Mouse (Mus musculus): ENCODE measurements around the gene Hrct1. TPM values are rescaled to one million over a fixed set of nuclear protein-coding genes. Genes with fewer than 3 reads are reported as not detected.

Gene Hrct1
- polyA plus RNA-seq, 1 experiment from 2014 or later, result 0.29 TPM

- Histone ChIP-seq H3K4me1 (ENCODE audit: control insufficient read depth, insufficient read depth, low read length) (no peaks in the 10 kb centered on the region; the same call in 1 of the 2 replicates), H3K27ac (ENCODE audit: low read length) (no peak overlapping the region), H3K36me3 (ENCODE audit: control insufficient read depth, insufficient read depth, low read length) (no peaks in the 10 kb centered on the region), H3K9ac (ENCODE audit: low read depth, low read length) (no peak overlapping the region), H3K4me2 (ENCODE audit: low read length) (no peak overlapping the region), H3K27me3 (ENCODE audit: control insufficient read depth, insufficient read depth, low read depth, low read length) (no peaks in the 10 kb centered on the region), H3K4me3 (ENCODE audit: low read depth, low read length) (no peak overlapping the region), H3K9me3 (replicated peaks; ENCODE audit: control insufficient read depth, low read length, poor library complexity, severe bottlenecking) (no peaks in the 10 kb centered on the region)
- 50% methylated on average over 1 of the region's 1 CpGs for WGBS
- ATAC-seq, result no peak
Observed at GRCm38 (mm10) chr4:43724764-43725163, 2.2 kb upstream of the Hrct1 start.

GRCm38 (mm10) chr4:43726228-43726993 is 577 bp upstream of the Hrct1 start:
- Histone ChIP-seq H3K36me3 (ENCODE audit: control insufficient read depth, insufficient read depth, low read length) (no peaks in the 10 kb centered on the region), H3K4me1 (ENCODE audit: control insufficient read depth, insufficient read depth, low read length) (no peaks in the 10 kb centered on the region), H3K9me3 (replicated peaks; ENCODE audit: control insufficient read depth, low read length, poor library complexity, severe bottlenecking) (no peaks in the 10 kb centered on the region), H3K4me2 (ENCODE audit: low read length) (no peak overlapping the region), H3K27me3 (ENCODE audit: control insufficient read depth, insufficient read depth, low read depth, low read length) (no peaks in the 10 kb centered on the region), H3K9ac (ENCODE audit: low read depth, low read length) (no peak overlapping the region), H3K4me3 (ENCODE audit: low read depth, low read length) (no peak overlapping the region), H3K27ac (ENCODE audit: low read length) (no peak overlapping the region)
- ATAC-seq, result no peak
- 74% methylated on average over 12 of the region's 12 CpGs for WGBS

- Histone ChIP-seq H3K27ac (ENCODE audit: low read length) (no peak overlapping the region), H3K4me2 (ENCODE audit: low read length) (no peak overlapping the region), H3K9me3 (replicated peaks; ENCODE audit: control insufficient read depth, low read length, poor library complexity, severe bottlenecking) (no peaks in the 10 kb centered on the region), H3K4me1 (ENCODE audit: control insufficient read depth, insufficient read depth, low read length) (no peaks in the 10 kb centered on the region), H3K36me3 (ENCODE audit: control insufficient read depth, insufficient read depth, low read length) (no peaks in the 10 kb centered on the region), H3K27me3 (ENCODE audit: control insufficient read depth, insufficient read depth, low read depth, low read length) (no peaks in the 10 kb centered on the region), H3K9ac (ENCODE audit: low read depth, low read length) (no peak overlapping the region), H3K4me3 (ENCODE audit: low read depth, low read length) (no peak overlapping the region)
- WGBS, result 76% methylated on average over 7 of the region's 7 CpGs
- no peak for ATAC-seq
Observed at GRCm38 (mm10) chr4:43727718-43728575, 959 bp downstream of the Hrct1 start.

GRCm38 (mm10) chr4:43728576-43728954 is 1.6 kb downstream of the Hrct1 start:
- no peaks in the 10 kb centered on the region for H3K27me3 ChIP-seq (ENCODE audit: control insufficient read depth, insufficient read depth, low read depth, low read length)
- no peaks in the 10 kb centered on the region for H3K9me3 ChIP-seq (replicated peaks; ENCODE audit: control insufficient read depth, low read length, poor library complexity, severe bottlenecking)
- ATAC-seq, result no peak
- no peak overlapping the region for H3K27ac ChIP-seq (ENCODE audit: low read length)
- 71% methylated on average over 5 of the region's 5 CpGs for WGBS
- no peak overlapping the region for H3K4me2 ChIP-seq (ENCODE audit: low read length)
- no peak overlapping the region for H3K4me3 ChIP-seq (ENCODE audit: low read depth, low read length)
- H3K4me1 ChIP-seq (ENCODE audit: control insufficient read depth, insufficient read depth, low read length), result no peaks in the 10 kb centered on the region
- H3K36me3 ChIP-seq (ENCODE audit: control insufficient read depth, insufficient read depth, low read length), result no peaks in the 10 kb centered on the region
- no peak overlapping the region for H3K9ac ChIP-seq (ENCODE audit: low read depth, low read length)

- H3K9me3 ChIP-seq (replicated peaks; ENCODE audit: control insufficient read depth, low read length, poor library complexity, severe bottlenecking), result no peaks in the 10 kb centered on the region
- no peak overlapping the region for H3K9ac ChIP-seq (ENCODE audit: low read depth, low read length)
- no peaks in the 10 kb centered on the region for H3K4me1 ChIP-seq (ENCODE audit: control insufficient read depth, insufficient read depth, low read length)
- H3K27ac ChIP-seq (ENCODE audit: low read length), result no peak overlapping the region
- H3K36me3 ChIP-seq (ENCODE audit: control insufficient read depth, insufficient read depth, low read length), result no peaks in the 10 kb centered on the region
- WGBS, result 77% methylated on average over 3 of the region's 3 CpGs
- H3K4me3 ChIP-seq (ENCODE audit: low read depth, low read length), result no peak overlapping the region
- ATAC-seq, result no peak
- no peak overlapping the region for H3K4me2 ChIP-seq (ENCODE audit: low read length)
- no peaks in the 10 kb centered on the region for H3K27me3 ChIP-seq (ENCODE audit: control insufficient read depth, insufficient read depth, low read depth, low read length)
Observed at GRCm38 (mm10) chr4:43729126-43729525, 2.1 kb downstream of the Hrct1 start.

GRCm38 (mm10) chr4:43729794-43730550 is 3.0 kb downstream of the Hrct1 start, which contains the start of gene Spaar:
Gene Spaar (plus strand): TSS chr4:43730034.
- no peak within 1 kb of the TSS for H3K4me3 ChIP-seq (ENCODE audit: low read depth, low read length)
- no peaks in the 10 kb centered on the region for H3K27me3 ChIP-seq (ENCODE audit: control insufficient read depth, insufficient read depth, low read depth, low read length)
- H3K4me1 ChIP-seq (ENCODE audit: control insufficient read depth, insufficient read depth, low read length), result no peaks in the 10 kb centered on the region
- no peak within 1 kb of the TSS for H3K4me2 ChIP-seq (ENCODE audit: low read length)
- H3K27ac ChIP-seq (ENCODE audit: low read length), result no peak within 1 kb of the TSS
- H3K9ac ChIP-seq (ENCODE audit: low read depth, low read length), result no peak within 1 kb of the TSS
- ATAC-seq, result no peak
- H3K9me3 ChIP-seq (replicated peaks; ENCODE audit: control insufficient read depth, low read length, poor library complexity, severe bottlenecking), result no peaks in the 10 kb centered on the region
- no peaks in the 10 kb centered on the region for H3K36me3 ChIP-seq (ENCODE audit: control insufficient read depth, insufficient read depth, low read length)
- WGBS, result 71% methylated on average over 14 of the region's 14 CpGs

- ATAC-seq, result no peak
- H3K4me1 ChIP-seq (ENCODE audit: control insufficient read depth, insufficient read depth, low read length), result no peaks in the 10 kb centered on the region
- 69% methylated on average over 21 of the region's 21 CpGs for WGBS
Observed at GRCm38 (mm10) chr4:43730750-43731297, 3.8 kb downstream of the Hrct1 start.

GRCm38 (mm10) chr4:43732171-43732570 is 5.2 kb downstream of the Hrct1 start:
- 38% methylated on average over 1 of the region's 1 CpGs for WGBS
- Histone ChIP-seq H3K4me2 (ENCODE audit: low read length) (no peak overlapping the region), H3K4me3 (ENCODE audit: low read depth, low read length) (no peak overlapping the region)

More at GRCm38 (mm10) chr4:43730750-43731297, 3.8 kb downstream of the Hrct1 start:
- no peaks in the 10 kb centered on the region for H3K36me3 ChIP-seq (ENCODE audit: control insufficient read depth, insufficient read depth, low read length)
- no peak overlapping the region for H3K4me2 ChIP-seq (ENCODE audit: low read length)
- H3K9me3 ChIP-seq (replicated peaks; ENCODE audit: control insufficient read depth, low read length, poor library complexity, severe bottlenecking), result no peaks in the 10 kb centered on the region
- no peak overlapping the region for H3K9ac ChIP-seq (ENCODE audit: low read depth, low read length)
- H3K27ac ChIP-seq (ENCODE audit: low read length), result no peak overlapping the region
- H3K4me3 ChIP-seq (ENCODE audit: low read depth, low read length), result no peak overlapping the region
- no peaks in the 10 kb centered on the region for H3K27me3 ChIP-seq (ENCODE audit: control insufficient read depth, insufficient read depth, low read depth, low read length)

More at GRCm38 (mm10) chr4:43732171-43732570, 5.2 kb downstream of the Hrct1 start:
- H3K27me3 ChIP-seq (ENCODE audit: control insufficient read depth, insufficient read depth, low read depth, low read length), result no peaks in the 10 kb centered on the region
- H3K9me3 ChIP-seq (replicated peaks; ENCODE audit: control insufficient read depth, low read length, poor library complexity, severe bottlenecking), result no peaks in the 10 kb centered on the region
- no peak overlapping the region for H3K27ac ChIP-seq (ENCODE audit: low read length)
- no peak for ATAC-seq
- H3K36me3 ChIP-seq (ENCODE audit: control insufficient read depth, insufficient read depth, low read length), result no peaks in the 10 kb centered on the region
- H3K9ac ChIP-seq (ENCODE audit: low read depth, low read length), result no peak overlapping the region
- H3K4me1 ChIP-seq (ENCODE audit: control insufficient read depth, insufficient read depth, low read length), result no peaks in the 10 kb centered on the region
